Mouse (Mus musculus): ENCODE measurements around the gene Olfr1197. TPM values are rescaled to one million over a fixed set of nuclear protein-coding genes. Genes with fewer than 3 reads are reported as not detected.

Olfr1197 gene
- polyA plus RNA-seq (2012; rRNA removed) = not detected in 2 replicates

DNA sequence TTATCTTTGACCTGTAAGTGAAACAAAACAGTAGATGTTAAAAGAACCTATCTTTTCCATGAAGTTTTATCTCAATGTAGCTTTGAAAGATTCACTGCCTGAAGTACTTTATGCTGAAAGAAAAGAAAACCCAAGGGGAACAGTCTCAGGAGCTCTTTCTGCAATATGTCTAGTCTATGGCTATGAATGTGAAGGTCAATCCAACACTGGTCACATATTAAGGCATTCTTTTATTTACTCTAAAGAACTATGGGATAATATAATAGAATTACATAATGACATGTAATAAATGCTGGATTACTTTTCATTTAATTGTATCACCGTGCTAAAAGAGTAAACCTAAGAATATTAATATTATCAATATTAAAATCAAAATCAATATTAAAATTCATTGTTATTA lies at the start of gene Olfr1197:
TSS of gene Olfr1197 (minus strand) at position 101 of the 400 bp plus-strand sequence.
- Histone ChIP-seq H3K4me3 (ENCODE audit: control insufficient read depth, low read depth, low read length) (no peak within 1 kb of the TSS), H3K27me3 (ENCODE audit: control insufficient read depth, insufficient read depth, low read length) (no peaks in the 10 kb centered on the region), H3K4me1 (ENCODE audit: control insufficient read depth, insufficient read depth, low read length) (no peaks in the 10 kb centered on the region), H3K27ac (ENCODE audit: control insufficient read depth, insufficient read depth, low read depth, low read length) (no peak within 1 kb of the TSS), H3K36me3 (ENCODE audit: control insufficient read depth, insufficient read depth, low read length) (no peaks in the 10 kb centered on the region)
- TF ChIP-seq POLR2A (IDR thresholded peaks at IDR 0.05; ENCODE audit: control insufficient read depth, low read depth, low read length) = no peak
- no peak for TF ChIP-seq CTCF (IDR thresholded peaks at IDR 0.05; ENCODE audit: control insufficient read depth, insufficient read depth, insufficient replicate concordance, low read depth, low read length)

- Histone ChIP-seq H3K4me1 (ENCODE audit: control insufficient read depth, insufficient read depth, low read length) (no peaks in the 10 kb centered on the region), H3K27me3 (ENCODE audit: control insufficient read depth, insufficient read depth, low read length) (no peaks in the 10 kb centered on the region), H3K36me3 (ENCODE audit: control insufficient read depth, insufficient read depth, low read length) (no peaks in the 10 kb centered on the region), H3K27ac (ENCODE audit: control insufficient read depth, insufficient read depth, low read depth, low read length) (no peak within 1 kb of the TSS), H3K4me3 (ENCODE audit: control insufficient read depth, low read depth, low read length) (no peak within 1 kb of the TSS)
- TF ChIP-seq CTCF (IDR thresholded peaks at IDR 0.05; ENCODE audit: control insufficient read depth, insufficient read depth, insufficient replicate concordance, low read depth, low read length) (no peak), POLR2A (IDR thresholded peaks at IDR 0.05; ENCODE audit: control insufficient read depth, low read depth, low read length) (no peak)
These were observed 38.2 kb upstream of the Olfr1197 start, which contains the start of gene Olfr1200 for GRCm38 (mm10) chr2:88770388-88770787. Olfr1200 (minus strand) TSS chr2:88770488.

GRCm38 (mm10) chr2:88760369-88760768 lies 28.2 kb upstream of the Olfr1197 start, which contains the start of gene Olfr1199:
Olfr1199 (minus strand) TSS chr2:88760469.
- TF ChIP-seq POLR2A (IDR thresholded peaks at IDR 0.05; ENCODE audit: control insufficient read depth, low read depth, low read length) = no peak
- no peak for TF ChIP-seq CTCF (IDR thresholded peaks at IDR 0.05; ENCODE audit: control insufficient read depth, insufficient read depth, insufficient replicate concordance, low read depth, low read length)
- H3K4me1 ChIP-seq (ENCODE audit: control insufficient read depth, insufficient read depth, low read length) = no peaks in the 10 kb centered on the region

DNA sequence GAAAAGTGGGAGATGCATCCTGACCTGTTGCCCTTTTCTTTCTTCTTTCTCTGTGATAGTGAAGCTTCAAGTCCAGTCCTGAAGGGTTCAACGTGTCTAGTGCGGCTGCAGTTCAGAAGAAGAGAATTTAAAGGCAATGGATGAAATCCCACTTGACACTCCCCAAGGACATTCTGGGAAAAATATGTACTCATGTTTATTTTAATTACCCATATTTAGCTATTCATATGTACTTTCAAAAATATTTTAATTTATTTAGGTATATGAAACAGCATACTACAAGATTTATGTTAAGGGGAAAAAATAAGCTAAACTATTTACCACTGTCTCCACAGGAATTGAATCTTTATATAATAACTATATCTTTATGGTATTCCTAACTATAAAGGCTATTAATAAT lies 19.1 kb upstream of the Olfr1197 start, which contains the start of gene Olfr1198:
TSS of gene Olfr1198 (minus strand) at position 101 of the 400 bp plus-strand sequence.
- Histone ChIP-seq H3K4me1 (ENCODE audit: control insufficient read depth, insufficient read depth, low read length) (no peaks in the 10 kb centered on the region), H3K36me3 (ENCODE audit: control insufficient read depth, insufficient read depth, low read length) (no peaks in the 10 kb centered on the region), H3K27ac (ENCODE audit: control insufficient read depth, insufficient read depth, low read depth, low read length) (no peak within 1 kb of the TSS), H3K4me3 (ENCODE audit: control insufficient read depth, low read depth, low read length) (no peak within 1 kb of the TSS), H3K27me3 (ENCODE audit: control insufficient read depth, insufficient read depth, low read length) (no peaks in the 10 kb centered on the region)
- TF ChIP-seq POLR2A (IDR thresholded peaks at IDR 0.05; ENCODE audit: control insufficient read depth, low read depth, low read length) (no peak), CTCF (IDR thresholded peaks at IDR 0.05; ENCODE audit: control insufficient read depth, insufficient read depth, insufficient replicate concordance, low read depth, low read length) (no peak)

More at GRCm38 (mm10) chr2:88760369-88760768, 28.2 kb upstream of the Olfr1197 start, which contains the start of gene Olfr1199:
- Histone ChIP-seq H3K27ac (ENCODE audit: control insufficient read depth, insufficient read depth, low read depth, low read length) (no peak within 1 kb of the TSS), H3K27me3 (ENCODE audit: control insufficient read depth, insufficient read depth, low read length) (no peaks in the 10 kb centered on the region), H3K4me3 (ENCODE audit: control insufficient read depth, low read depth, low read length) (no peak within 1 kb of the TSS), H3K36me3 (ENCODE audit: control insufficient read depth, insufficient read depth, low read length) (no peaks in the 10 kb centered on the region)

DNA sequence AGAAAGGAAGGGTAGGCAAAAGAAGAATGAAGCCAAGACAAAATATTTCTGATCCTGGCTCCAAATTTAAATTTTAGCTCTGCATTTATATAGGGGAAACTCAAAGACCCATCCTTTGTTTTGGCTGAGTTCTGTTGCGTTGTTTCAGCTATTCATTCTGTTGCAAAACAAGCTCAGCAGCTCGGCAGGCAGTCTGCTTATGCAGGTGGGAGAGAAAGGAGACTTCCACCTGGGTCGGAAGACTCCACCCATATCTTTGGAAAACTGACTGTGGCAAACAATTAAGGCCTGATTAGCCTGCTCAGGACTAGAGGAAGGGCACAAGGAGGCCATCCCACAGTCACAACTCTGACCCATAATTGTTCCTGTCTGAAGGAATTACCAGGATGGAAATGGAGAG lies 11.2 kb upstream of the Olfr1197 start:
- Histone ChIP-seq H3K4me1 (ENCODE audit: control insufficient read depth, insufficient read depth, low read length) (no peaks in the 10 kb centered on the region), H3K36me3 (ENCODE audit: control insufficient read depth, insufficient read depth, low read length) (no peaks in the 10 kb centered on the region), H3K4me3 (ENCODE audit: control insufficient read depth, low read depth, low read length) (no peak overlapping the region), H3K27me3 (ENCODE audit: control insufficient read depth, insufficient read depth, low read length) (no peaks in the 10 kb centered on the region), H3K27ac (ENCODE audit: control insufficient read depth, insufficient read depth, low read depth, low read length) (no peak overlapping the region)
- TF ChIP-seq POLR2A (IDR thresholded peaks at IDR 0.05; ENCODE audit: control insufficient read depth, low read depth, low read length) = no peak
- no peak for TF ChIP-seq CTCF (IDR thresholded peaks at IDR 0.05; ENCODE audit: control insufficient read depth, insufficient read depth, insufficient replicate concordance, low read depth, low read length)

GRCm38 (mm10) chr2:88704497-88704896 lies 27.7 kb downstream of the Olfr1197 start, which contains the start of gene Olfr1196:
Olfr1196 (minus strand) TSS chr2:88704597.
- no peak within 1 kb of the TSS for H3K27ac ChIP-seq (ENCODE audit: control insufficient read depth, insufficient read depth, low read depth, low read length)
- H3K36me3 ChIP-seq (ENCODE audit: control insufficient read depth, insufficient read depth, low read length) = no peaks in the 10 kb centered on the region
- H3K4me1 ChIP-seq (ENCODE audit: control insufficient read depth, insufficient read depth, low read length) = no peaks in the 10 kb centered on the region
- no peaks in the 10 kb centered on the region for H3K27me3 ChIP-seq (ENCODE audit: control insufficient read depth, insufficient read depth, low read length)
- no peak within 1 kb of the TSS for H3K4me3 ChIP-seq (ENCODE audit: control insufficient read depth, low read depth, low read length)
- TF ChIP-seq CTCF (IDR thresholded peaks at IDR 0.05; ENCODE audit: control insufficient read depth, insufficient read depth, insufficient replicate concordance, low read depth, low read length) = no peak
- TF ChIP-seq POLR2A (IDR thresholded peaks at IDR 0.05; ENCODE audit: control insufficient read depth, low read depth, low read length) = no peak

DNA sequence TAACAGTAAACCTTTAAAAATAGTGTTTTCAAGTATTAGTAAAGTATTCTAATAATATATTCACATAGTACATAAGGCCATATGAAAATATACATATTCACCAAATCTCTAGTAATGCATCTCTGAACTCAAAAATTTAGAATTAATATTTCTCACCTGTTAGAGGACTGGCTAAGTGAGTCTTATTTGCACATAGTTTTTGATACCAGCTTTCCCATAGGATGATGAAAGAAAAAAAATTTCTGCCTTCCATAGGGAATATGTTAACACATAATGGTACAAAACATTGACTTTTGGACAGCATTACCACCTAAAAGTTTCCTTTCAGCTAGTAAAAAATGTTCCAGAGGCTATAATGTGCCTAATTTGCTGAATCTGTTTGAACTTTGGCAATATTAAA lies 43.1 kb downstream of the Olfr1197 start, which contains the start of gene Olfr1195:
TSS of gene Olfr1195 (minus strand) at position 101 of the 400 bp plus-strand sequence.
- no peaks in the 10 kb centered on the region for H3K27me3 ChIP-seq (ENCODE audit: control insufficient read depth, insufficient read depth, low read length)
- TF ChIP-seq POLR2A (IDR thresholded peaks at IDR 0.05; ENCODE audit: control insufficient read depth, low read depth, low read length) (no peak), CTCF (IDR thresholded peaks at IDR 0.05; ENCODE audit: control insufficient read depth, insufficient read depth, insufficient replicate concordance, low read depth, low read length) (no peak)
- H3K27ac ChIP-seq (ENCODE audit: control insufficient read depth, insufficient read depth, low read depth, low read length) = no peak within 1 kb of the TSS
- H3K36me3 ChIP-seq (ENCODE audit: control insufficient read depth, insufficient read depth, low read length) = no peaks in the 10 kb centered on the region
- H3K4me3 ChIP-seq (ENCODE audit: control insufficient read depth, low read depth, low read length) = no peak within 1 kb of the TSS
- H3K4me1 ChIP-seq (ENCODE audit: control insufficient read depth, insufficient read depth, low read length) = no peaks in the 10 kb centered on the region

Other genes starting within 250 kb of the Olfr1197 start
- not detected in 2 replicates for gene Olfr1184, start 248.8 kb downstream of the Olfr1197 start, polyA plus RNA-seq (2012; rRNA removed)
- gene Olfr1185-ps1, start 239.0 kb downstream of the Olfr1197 start, polyA plus RNA-seq (2012; rRNA removed) = not detected in 2 replicates
- gene Olfr1186, start 213.8 kb downstream of the Olfr1197 start, polyA plus RNA-seq (2012; rRNA removed) = not detected in 2 replicates
- not detected in 2 replicates for gene Olfr1188, start 175.4 kb downstream of the Olfr1197 start, polyA plus RNA-seq (2012; rRNA removed)
- not detected in 2 replicates for gene Olfr1189, start 145.9 kb downstream of the Olfr1197 start, polyA plus RNA-seq (2012; rRNA removed)
- gene Olfr1191-ps1, start 91.8 kb downstream of the Olfr1197 start, polyA plus RNA-seq (2012; rRNA removed) = not detected in 2 replicates
- gene Olfr1192-ps1, start 83.9 kb downstream of the Olfr1197 start, polyA plus RNA-seq (2012; rRNA removed) = 0.06 TPM in 1 of 2 replicates, not detected in the other
- not detected in 2 replicates for gene Olfr1193, start 56.7 kb downstream of the Olfr1197 start, polyA plus RNA-seq (2012; rRNA removed)
- gene Olfr1195, start 43.2 kb downstream of the Olfr1197 start, polyA plus RNA-seq (2012; rRNA removed) = not detected in 2 replicates
- not detected in 2 replicates for gene Olfr1196, start 27.8 kb downstream of the Olfr1197 start, polyA plus RNA-seq (2012; rRNA removed)
- gene Olfr1198, start 19.0 kb upstream of the Olfr1197 start, polyA plus RNA-seq (2012; rRNA removed) = not detected in 2 replicates
- not detected in 2 replicates for gene Olfr1199, start 28.1 kb upstream of the Olfr1197 start, polyA plus RNA-seq (2012; rRNA removed)
- gene Olfr1200, start 38.1 kb upstream of the Olfr1197 start, polyA plus RNA-seq (2012; rRNA removed) = not detected in 2 replicates
- not detected in 2 replicates for gene Olfr1201, start 60.7 kb upstream of the Olfr1197 start, polyA plus RNA-seq (2012; rRNA removed)
- not detected in 2 replicates for gene Olfr1202, start 82.1 kb upstream of the Olfr1197 start, polyA plus RNA-seq (2012; rRNA removed)
- not detected in 2 replicates for gene Olfr1205, start 97.4 kb upstream of the Olfr1197 start, polyA plus RNA-seq (2012; rRNA removed)
- not detected in 2 replicates for gene Olfr1204, start 116.9 kb upstream of the Olfr1197 start, polyA plus RNA-seq (2012; rRNA removed)
- gene Olfr1206, start 130.9 kb upstream of the Olfr1197 start, polyA plus RNA-seq (2012; rRNA removed) = not detected in 2 replicates
- gene Olfr1208, start 169.9 kb upstream of the Olfr1197 start, polyA plus RNA-seq (2012; rRNA removed) = not detected in 2 replicates
- gene Olfr1209, start 182.8 kb upstream of the Olfr1197 start, polyA plus RNA-seq (2012; rRNA removed) = not detected in 2 replicates
- gene Olfr1211, start 205.7 kb upstream of the Olfr1197 start, polyA plus RNA-seq (2012; rRNA removed) = not detected in 2 replicates
- gene Olfr1212, start 221.6 kb upstream of the Olfr1197 start, polyA plus RNA-seq (2012; rRNA removed) = not detected in 2 replicates
- not detected in 2 replicates for gene Gm13762, start 247.9 kb upstream of the Olfr1197 start, polyA plus RNA-seq (2012; rRNA removed)

Data from testis, adult 2 months (tissue).